Mouse (Mus musculus) olfactory bulb, adult 2 months (tissue): ENCODE measurements around the gene Tesk1.

ENCODE experiments used
- CTCF ChIP-seq: fragments of 200-500 bp; IDR thresholded peaks from 2 replicates; pipeline ENCODE4 v1.5.1; 2012; ENCODE audit warnings: low read depth, mild to moderate bottlenecking, low read length, moderate library complexity; ENCODE audit not compliant: insufficient read depth
- POLR2A ChIP-seq: fragments of 200-500 bp; IDR thresholded peaks from 2 replicates; pipeline ENCODE4 v1.6.1; 2012; ENCODE audit warnings: mild to moderate bottlenecking, low read depth, low read length, moderate library complexity; ENCODE audit not compliant: insufficient read depth

DNA sequence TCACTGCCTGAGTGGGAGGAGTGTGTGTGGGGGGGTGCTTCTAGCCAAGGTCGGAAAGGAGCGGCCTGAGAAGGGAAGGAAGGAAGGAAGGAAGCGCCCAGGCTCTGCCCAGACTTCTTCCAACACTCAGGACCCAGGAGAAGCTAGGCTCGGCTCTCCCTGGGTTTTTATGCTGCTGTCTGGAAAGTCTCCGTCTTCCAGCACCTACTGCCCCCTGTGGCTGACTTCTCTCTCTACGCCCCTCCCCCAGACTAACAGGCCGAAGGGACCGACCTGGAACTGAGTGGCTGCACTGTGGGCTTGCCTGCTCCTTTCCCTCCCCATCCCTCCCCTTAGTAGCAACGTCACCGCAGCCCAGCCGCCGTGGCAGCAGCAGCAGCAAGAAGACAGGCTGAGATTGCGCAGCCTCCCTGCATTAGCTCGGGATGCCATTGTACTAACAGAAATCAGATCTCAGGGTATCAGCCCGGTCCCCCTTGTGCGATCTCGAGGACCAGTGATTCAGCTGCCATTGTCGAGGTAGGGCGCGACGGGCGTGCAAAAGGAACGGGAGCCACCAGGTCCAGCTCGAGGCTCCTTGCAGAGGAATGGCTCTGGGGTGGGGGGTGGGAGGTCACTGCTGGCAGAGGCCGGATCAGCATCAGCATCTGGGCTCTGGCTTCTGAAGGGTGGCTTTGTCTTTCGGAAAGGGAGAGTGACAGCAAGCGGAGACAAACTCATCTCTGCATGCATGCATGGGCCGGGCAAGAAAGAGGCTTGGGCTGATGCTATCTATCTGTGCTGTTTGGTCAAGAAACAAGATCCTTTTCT, 35.4 kb upstream of the Tesk1 start:
- TF ChIP-seq POLR2A (peak; percentile 46; the same call in 1 of the 2 replicates), CTCF (no peak)
